Mouse (Mus musculus) intestine, embryonic 15.5 days (tissue): ENCODE results near the gene Ift122. TPM values are rescaled to one million over a fixed set of nuclear protein-coding genes. Genes with fewer than 3 reads are reported as not detected.

Experiments
- ATAC-seq: fragments of 200-750 bp; cut with Nextera tagmentation; 2 replicates; pipeline ENCODE4 v1.8.0; 2017; ENCODE audit warnings: moderate TSS enrichment, moderate library complexity
- H3K27ac ChIP-seq: fragments of 300-500 bp; sonication (generic); 2 replicates; pipeline ENCODE4 v1.5.1; 2015; ENCODE audit warnings: mild to moderate bottlenecking, inconsistent platforms
- H3K27me3 ChIP-seq: fragments of 300-500 bp; sonication (generic); replicated peaks from 2 replicates; pipeline ENCODE4 v1.6.1; 2015; ENCODE audit warnings: inconsistent platforms
- H3K36me3 ChIP-seq: fragments of 300-500 bp; sonication (generic); 2 replicates; pipeline ENCODE4 v1.6.1; 2015; ENCODE audit warnings: inconsistent platforms
- H3K4me1 ChIP-seq: fragments of 300-500 bp; sonication (generic); replicated peaks from 2 replicates; pipeline ENCODE4 v1.6.1; 2015; ENCODE audit warnings: inconsistent platforms
- H3K4me2 ChIP-seq: fragments of 300-500 bp; sonication (generic); replicated peaks from 2 replicates; pipeline ENCODE4 v1.6.1; 2015; ENCODE audit warnings: mild to moderate bottlenecking, inconsistent platforms
- H3K4me3 ChIP-seq: fragments of 300-500 bp; sonication (generic); replicated peaks from 2 replicates; pipeline ENCODE4 v1.5.1; 2015; ENCODE audit warnings: inconsistent platforms
- H3K9ac ChIP-seq: fragments of 300-500 bp; sonication (generic); 2 replicates; pipeline ENCODE4 v1.6.1; 2015; ENCODE audit warnings: inconsistent platforms
- H3K9me3 ChIP-seq: fragments of 300-500 bp; sonication (generic); 2 replicates; pipeline ENCODE4 v1.6.1; 2016; ENCODE audit warnings: inconsistent platforms
- WGBS: fragments of 180-500 bp; shearing (Covaris S2); methylation state at CpG from one replicate; pipeline ENCODE4 v1.1.7; 2015; 5-methylcytosine and 5-hydroxymethylcytosine counted together
- polyA plus RNA-seq: library from polyadenylated mRNA; unstranded; fragments of >200 nt; fragmentation: Nextera tagmentation; extraction: Ambion mirVana; gene quantifications from 2 replicates; pipeline ENCODE4 v1.2.1, GENCODE M21; 2015

Gene Ift122
- polyA plus RNA-seq, 1 experiment from 2014 or later = 14.2 TPM

DNA sequence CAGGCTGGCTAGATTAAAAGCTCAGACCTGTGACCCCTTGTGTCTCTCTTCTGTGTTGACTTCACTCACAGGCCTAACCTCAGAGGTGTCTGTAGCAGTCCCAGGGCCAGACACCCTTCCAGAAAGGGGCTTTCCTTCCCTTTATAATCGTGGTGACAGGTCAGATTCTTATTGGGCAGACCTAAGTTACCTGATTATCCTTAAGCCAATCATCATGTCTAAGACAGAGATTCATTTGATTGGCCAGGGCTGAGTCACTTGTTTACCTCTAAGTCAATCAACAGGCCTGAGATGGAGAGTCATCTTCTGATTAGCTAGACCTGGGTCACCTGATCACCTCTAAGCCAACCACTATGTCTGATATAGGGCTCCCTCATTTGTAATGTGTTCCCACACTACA, 85.5 kb downstream of the Ift122 start:
- Histone ChIP-seq H3K4me1 (peaks cover 7% of the 10 kb centered on the region), H3K36me3 (no peaks in the 10 kb centered on the region), H3K4me3 (no peak overlapping the region), H3K9ac (no peak overlapping the region), H3K27me3 (no peaks in the 10 kb centered on the region), H3K4me2 (no peak overlapping the region), H3K9me3 (no peaks in the 10 kb centered on the region), H3K27ac (no peak overlapping the region)
- 58% methylated on average over 1 of the region's 1 CpGs for WGBS
- ATAC-seq = no peak

DNA sequence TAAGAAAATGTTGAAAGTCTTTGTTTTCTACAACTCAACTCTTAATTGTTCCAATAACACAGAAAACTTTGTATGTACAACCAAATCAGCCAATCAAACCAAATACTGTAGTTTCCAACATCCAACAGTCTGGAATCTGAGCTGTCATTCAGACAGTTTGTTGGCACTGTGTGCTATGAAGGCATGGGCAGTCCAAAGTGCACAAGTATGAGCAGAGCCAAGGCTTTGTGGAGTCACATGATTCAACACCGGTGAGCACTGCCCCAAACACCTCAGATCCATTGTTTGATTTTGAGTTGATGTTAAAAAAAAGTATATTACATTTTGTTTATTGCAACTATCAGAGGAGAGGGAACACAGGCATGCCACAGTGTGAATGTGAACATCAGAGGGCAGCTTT, 87.3 kb downstream of the Ift122 start:
- 34% methylated on average over 1 of the region's 1 CpGs for WGBS
- H3K9ac ChIP-seq = no peak overlapping the region
- no peaks in the 10 kb centered on the region for H3K27me3 ChIP-seq
- no peak overlapping the region for H3K4me3 ChIP-seq
- ATAC-seq = peak; percentile 83
- peaks cover 7% of the 10 kb centered on the region for H3K4me1 ChIP-seq
- no peak overlapping the region for H3K27ac ChIP-seq
- no peaks in the 10 kb centered on the region for H3K36me3 ChIP-seq
- H3K4me2 ChIP-seq = no peak overlapping the region
- no peaks in the 10 kb centered on the region for H3K9me3 ChIP-seq

GRCm38 (mm10) chr6:115941128-115941527, 87.9 kb downstream of the Ift122 start:
- H3K27ac ChIP-seq = no peak overlapping the region
- no peak overlapping the region for H3K4me3 ChIP-seq
- ATAC-seq = peak; percentile 70
- no peaks in the 10 kb centered on the region for H3K27me3 ChIP-seq
- no peak overlapping the region for H3K4me2 ChIP-seq
- no peaks in the 10 kb centered on the region for H3K9me3 ChIP-seq
- H3K36me3 ChIP-seq = no peaks in the 10 kb centered on the region
- no peak overlapping the region for H3K9ac ChIP-seq
- peaks cover 7% of the 10 kb centered on the region for H3K4me1 ChIP-seq
- 10% methylated on average over 7 of the region's 12 CpGs for WGBS

GRCm38 (mm10) chr6:115943498-115944427, 90.5 kb downstream of the Ift122 start:
- Histone ChIP-seq H3K27ac (no peak overlapping the region), H3K9me3 (no peaks in the 10 kb centered on the region)
- WGBS = 65% methylated on average over 9 of the region's 9 CpGs

DNA sequence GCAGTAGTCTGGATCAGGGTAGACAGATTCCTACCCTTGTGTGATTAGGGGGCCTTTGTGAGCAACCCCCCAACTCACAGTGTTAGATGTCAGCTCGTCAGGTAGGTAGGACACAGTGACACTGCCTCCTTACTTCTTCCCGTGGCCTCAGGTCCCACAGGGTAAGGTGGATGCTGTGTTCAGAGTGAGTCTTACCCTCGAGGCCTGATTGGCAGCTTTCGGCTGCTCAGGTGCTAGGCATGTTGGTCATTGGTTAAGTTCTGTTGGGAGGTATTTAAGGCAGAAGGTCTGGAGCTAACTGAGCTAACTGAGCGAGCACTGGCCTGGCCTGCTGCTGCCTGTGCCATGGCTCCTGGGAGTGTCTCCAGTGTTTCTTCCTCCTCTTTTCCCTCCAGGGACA, 91.4 kb downstream of the Ift122 start, which contains the start of gene H1foo:
H1foo (plus strand) TSS at position 301 of the 400 bp plus-strand sequence.
- Histone ChIP-seq H3K36me3 (no peaks in the 10 kb centered on the region), H3K9ac (no peak within 1 kb of the TSS), H3K27ac (no peak within 1 kb of the TSS), H3K27me3 (no peaks in the 10 kb centered on the region), H3K4me3 (no peak within 1 kb of the TSS), H3K4me1 (peaks cover 10% of the 10 kb centered on the region), H3K4me2 (no peak within 1 kb of the TSS), H3K9me3 (no peaks in the 10 kb centered on the region)
- WGBS = 90% methylated on average over 5 of the region's 5 CpGs
- no peak for ATAC-seq

More at GRCm38 (mm10) chr6:115943498-115944427, 90.5 kb downstream of the Ift122 start:
- Histone ChIP-seq H3K36me3 (no peaks in the 10 kb centered on the region), H3K9ac (no peak overlapping the region), H3K4me1 (peaks cover 10% of the 10 kb centered on the region), H3K27me3 (no peaks in the 10 kb centered on the region), H3K4me2 (no peak overlapping the region), H3K4me3 (no peak overlapping the region)
- no peak for ATAC-seq

- 77% methylated on average over 8 of the region's 8 CpGs for WGBS
- H3K36me3 ChIP-seq = no peaks in the 10 kb centered on the region
- ATAC-seq = no peak
Measured at GRCm38 (mm10) chr6:115945633-115946032, 92.4 kb downstream of the Ift122 start.

DNA sequence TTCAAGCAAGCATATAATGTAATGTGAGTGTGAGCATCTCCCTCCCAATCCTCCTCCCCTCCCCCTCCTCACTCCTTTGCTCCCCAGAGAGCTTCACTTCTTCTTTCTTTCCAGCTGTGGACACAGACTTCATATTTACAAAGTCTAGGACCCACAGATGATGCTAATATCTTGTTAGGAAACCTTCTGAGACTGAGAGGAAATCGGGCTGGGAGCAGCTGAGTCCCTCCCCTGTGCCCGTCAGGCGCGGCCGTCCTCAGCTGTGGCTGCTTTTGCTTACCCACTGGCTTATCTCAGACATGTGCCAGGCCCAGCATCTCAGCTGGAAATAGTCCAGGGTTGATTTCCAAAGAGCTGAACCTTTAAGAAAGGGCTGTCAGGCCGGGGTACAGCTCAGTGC, 93.1 kb downstream of the Ift122 start:
- Histone ChIP-seq H3K4me2 (no peak overlapping the region), H3K27me3 (no peaks in the 10 kb centered on the region)
- 50% methylated on average over 6 of the region's 6 CpGs for WGBS

More at GRCm38 (mm10) chr6:115945633-115946032, 92.4 kb downstream of the Ift122 start:
- no peak overlapping the region for H3K4me2 ChIP-seq
- no peak overlapping the region for H3K27ac ChIP-seq
- no peaks in the 10 kb centered on the region for H3K27me3 ChIP-seq
- H3K4me1 ChIP-seq = peaks cover 10% of the 10 kb centered on the region
- H3K9me3 ChIP-seq = no peaks in the 10 kb centered on the region
- H3K4me3 ChIP-seq = no peak overlapping the region
- H3K9ac ChIP-seq = no peak overlapping the region

GRCm38 (mm10) chr6:115954506-115955074, 101.3 kb downstream of the Ift122 start:
- 75% methylated on average over 9 of the region's 9 CpGs for WGBS
- no peaks in the 10 kb centered on the region for H3K27me3 ChIP-seq
- peaks cover 36% of the 10 kb centered on the region for H3K4me1 ChIP-seq
- H3K4me3 ChIP-seq = no peak overlapping the region
- no peak overlapping the region for H3K27ac ChIP-seq
- H3K9me3 ChIP-seq = no peaks in the 10 kb centered on the region
- ATAC-seq = no peak
- no peak overlapping the region for H3K9ac ChIP-seq
- H3K4me2 ChIP-seq = no peak overlapping the region
- H3K36me3 ChIP-seq = 0 out of 2 replicates have a peak, but pooled peaks cover 3% of the 10 kb centered on the region

More for the DNA sequence above, 93.1 kb downstream of the Ift122 start:
- Histone ChIP-seq H3K27ac (no peak overlapping the region), H3K36me3 (no peaks in the 10 kb centered on the region), H3K9me3 (no peaks in the 10 kb centered on the region), H3K9ac (no peak overlapping the region), H3K4me3 (no peak overlapping the region), H3K4me1 (0 out of 2 replicates have a peak, but pooled peaks cover 5% of the 10 kb centered on the region)
- no peak for ATAC-seq

DNA sequence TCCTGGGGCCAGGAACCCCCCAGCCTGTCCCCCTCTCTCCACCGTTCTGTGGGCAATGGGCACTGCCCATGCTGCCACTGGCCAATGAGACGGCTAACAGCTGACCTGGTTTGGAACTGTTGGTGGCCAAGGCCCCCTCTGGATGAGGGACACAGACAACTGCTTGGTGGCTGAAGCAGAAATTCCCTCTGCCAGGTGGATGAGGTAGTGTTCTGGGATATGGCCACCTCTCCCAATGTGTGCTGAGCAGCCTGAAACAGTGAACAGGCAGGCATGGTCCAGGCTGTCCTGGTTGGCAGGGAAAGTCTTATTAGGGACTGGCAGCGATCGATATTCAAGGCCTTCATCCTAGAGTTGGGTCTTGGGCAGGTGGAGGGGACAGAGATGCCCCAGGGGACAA, 101.9 kb downstream of the Ift122 start:
- peaks cover 39% of the 10 kb centered on the region for H3K4me1 ChIP-seq
- no peak overlapping the region for H3K4me2 ChIP-seq
- 93% methylated on average over 4 of the region's 4 CpGs for WGBS
- no peaks in the 10 kb centered on the region for H3K27me3 ChIP-seq
- ATAC-seq = no peak
- no peaks in the 10 kb centered on the region for H3K9me3 ChIP-seq
- 0 out of 2 replicates have a peak, but pooled peaks cover 3% of the 10 kb centered on the region for H3K36me3 ChIP-seq
- no peak overlapping the region for H3K4me3 ChIP-seq
- H3K27ac ChIP-seq = no peak overlapping the region
- no peak overlapping the region for H3K9ac ChIP-seq

DNA sequence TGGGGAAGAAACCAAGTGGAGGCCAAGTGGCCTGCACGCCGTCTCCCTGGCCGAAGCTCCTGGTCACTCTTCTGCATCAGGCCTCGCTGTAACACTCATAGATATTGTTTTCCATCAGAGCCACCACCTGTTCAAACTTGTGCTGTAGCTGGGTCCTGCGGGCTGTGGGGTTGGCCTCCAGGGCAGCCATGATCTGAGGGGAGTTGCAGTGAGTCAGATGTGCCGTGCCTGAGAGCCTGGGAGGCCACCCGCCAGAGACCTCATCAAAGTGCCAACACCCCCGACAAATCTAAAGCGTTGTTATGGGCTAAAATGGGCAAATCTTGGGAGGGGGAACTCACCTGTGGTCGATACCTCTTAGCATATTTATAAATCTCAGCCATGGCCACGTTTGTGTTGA, 102.4 kb downstream of the Ift122 start:
- H3K27me3 ChIP-seq = no peaks in the 10 kb centered on the region
- WGBS = 86% methylated on average over 11 of the region's 11 CpGs
- no peak overlapping the region for H3K9ac ChIP-seq
- H3K4me2 ChIP-seq = no peak overlapping the region
- 0 out of 2 replicates have a peak, but pooled peaks cover 3% of the 10 kb centered on the region for H3K36me3 ChIP-seq
- no peak overlapping the region for H3K27ac ChIP-seq
- H3K9me3 ChIP-seq = no peaks in the 10 kb centered on the region
- peaks cover 39% of the 10 kb centered on the region for H3K4me1 ChIP-seq
- no peak for ATAC-seq
- no peak overlapping the region for H3K4me3 ChIP-seq

DNA sequence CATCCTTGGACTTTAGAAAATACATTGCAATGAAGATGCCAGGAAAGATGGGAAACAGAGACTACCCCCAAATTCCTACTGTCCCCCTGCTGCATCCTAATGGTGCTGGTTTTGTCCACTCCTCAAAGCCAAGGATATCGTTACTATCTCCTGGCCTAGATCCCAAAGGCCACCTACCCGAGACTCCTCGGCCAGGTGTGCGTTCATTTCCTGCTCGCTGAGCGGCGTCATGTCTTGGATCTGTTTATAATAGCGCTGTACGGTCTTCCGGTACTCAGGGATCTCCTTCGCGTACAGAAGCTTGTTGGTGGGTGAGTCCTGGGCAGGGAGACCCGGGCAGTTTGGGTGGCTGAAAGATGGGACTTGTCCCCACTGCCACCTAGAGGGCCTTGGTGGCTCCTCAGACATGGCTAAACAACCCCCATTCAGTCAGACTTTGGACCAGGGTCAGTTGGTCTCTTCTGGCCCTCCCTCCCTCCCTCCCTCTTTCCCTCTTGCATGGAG, 103.2 kb downstream of the Ift122 start:
- Histone ChIP-seq H3K27me3 (no peaks in the 10 kb centered on the region), H3K27ac (peak overlapping the region; percentile 33), H3K36me3 (0 out of 2 replicates have a peak, but pooled peaks cover 3% of the 10 kb centered on the region), H3K4me1 (peaks cover 39% of the 10 kb centered on the region), H3K4me3 (no peak overlapping the region), H3K9me3 (no peaks in the 10 kb centered on the region), H3K9ac (no peak overlapping the region), H3K4me2 (peak overlapping the region; percentile 19)
- 53% methylated on average over 13 of the region's 13 CpGs for WGBS
- ATAC-seq = no peak; the same call in 1 of the 2 replicates

DNA sequence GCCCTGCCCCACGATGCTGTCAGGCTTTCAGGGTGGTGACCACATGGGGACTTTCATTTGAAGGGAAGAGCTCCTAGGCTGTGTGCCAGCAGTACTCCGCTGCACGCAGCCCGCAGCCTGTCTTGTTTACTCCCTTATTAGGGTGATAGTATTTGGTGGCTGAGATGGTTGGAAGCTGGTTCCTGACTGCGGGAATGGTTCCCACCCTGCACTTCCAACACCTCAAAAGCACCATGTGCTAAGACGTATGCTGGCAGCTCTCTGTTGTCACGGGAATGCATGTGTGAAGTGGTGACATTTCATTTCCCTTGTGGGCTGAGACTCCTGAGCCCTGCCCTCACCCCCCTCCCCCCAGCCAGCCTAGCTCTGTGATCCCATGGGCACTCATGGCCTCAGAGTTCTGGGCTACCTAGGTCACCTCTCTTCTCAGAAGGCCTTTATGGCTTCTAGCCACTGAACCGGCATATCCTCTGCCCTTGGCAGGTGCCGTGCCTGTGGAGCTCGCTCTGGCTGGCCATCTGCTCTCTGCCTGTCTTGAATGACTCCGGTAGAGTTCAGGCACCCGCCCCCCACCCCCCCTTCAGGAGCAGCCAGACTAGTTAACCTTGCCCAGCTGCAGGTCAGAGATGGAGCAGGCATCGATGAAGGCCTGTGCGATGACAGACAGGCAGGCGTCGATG, 103.8 kb downstream of the Ift122 start:
- Histone ChIP-seq H3K27ac (peak overlapping the region; percentile 33), H3K4me2 (0 out of 2 replicates have a peak overlapping the region, but pooled peaks have one; percentile 19), H3K27me3 (no peaks in the 10 kb centered on the region), H3K4me3 (no peak overlapping the region), H3K36me3 (peaks cover 3% of the 10 kb centered on the region; the same call in 1 of the 2 replicates), H3K9ac (no peak overlapping the region), H3K9me3 (no peaks in the 10 kb centered on the region), H3K4me1 (peaks cover 39% of the 10 kb centered on the region)
- peak; percentile 75 for ATAC-seq
- 43% methylated on average over 16 of the region's 16 CpGs for WGBS
